Mouse (Mus musculus) heart, postnatal 0 days (tissue): ENCODE data around the gene Nacc1.

ENCODE experiments used
- CTCF ChIP-seq: IDR thresholded peaks from 2 replicates; pipeline ENCODE4 v1.5.1; 2016; ENCODE audit warnings: antibody characterized with exemption, control low read depth, low read depth
- EP300 ChIP-seq: IDR thresholded peaks from 2 replicates; pipeline ENCODE4 v1.6.1; 2016; ENCODE audit warnings: antibody characterized with exemption, low read depth

DNA sequence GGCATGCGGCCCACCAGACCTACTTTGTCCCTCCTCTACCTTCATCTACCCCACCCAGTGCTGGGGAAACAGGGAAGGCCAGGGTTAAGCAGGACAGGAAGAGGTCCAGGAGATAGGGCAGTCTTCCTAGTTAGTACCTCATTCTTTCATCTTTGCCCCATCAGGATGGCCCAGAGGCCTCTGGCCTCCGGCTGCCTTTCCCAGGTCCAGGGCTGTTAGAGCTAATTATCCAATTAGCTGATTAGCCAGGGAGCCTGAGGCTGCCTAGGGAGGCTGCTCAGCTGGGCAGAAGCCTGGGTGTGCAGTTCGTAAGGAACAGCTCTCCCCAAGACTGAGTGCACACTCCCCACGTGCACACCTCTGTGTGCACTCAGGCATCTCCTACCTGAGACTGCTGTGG is 25.7 kb upstream of the Nacc1 start:
- TF ChIP-seq CTCF (no peak), EP300 (no peak)
